Mouse (Mus musculus): ENCODE measurements around the gene Nkain2. TPM values are rescaled to one million over a fixed set of nuclear protein-coding genes. Genes with fewer than 3 reads are reported as not detected.
"Not testable (repeated sequence)": the region's sequence is repeated elsewhere in the genome, so short reads cannot be mapped to it uniquely, and the experiment has no call there.

Gene Nkain2
- polyA plus RNA-seq, 1 experiment from 2014 or later, result 18.3 TPM

DNA sequence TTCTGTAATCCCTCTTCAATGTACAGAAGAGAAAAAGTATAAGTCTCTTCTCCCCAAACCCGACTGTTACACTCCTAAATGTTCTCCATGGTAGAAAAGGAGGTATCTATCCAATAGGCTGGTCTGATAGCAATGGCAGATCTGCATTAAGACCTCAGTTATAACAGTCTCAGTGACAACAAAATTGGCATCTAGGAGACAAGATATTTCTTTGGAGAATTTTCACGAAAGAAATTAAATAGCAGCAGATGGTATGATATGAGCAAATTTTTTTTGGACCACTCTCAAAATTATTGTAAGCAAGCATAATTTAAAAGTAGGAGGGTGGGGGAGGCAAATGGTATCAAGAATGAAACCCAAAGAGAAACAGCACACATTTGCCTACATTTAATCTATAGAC, 94.0 kb downstream of the Nkain2 start:
- Histone ChIP-seq H3K4me3 (replicated peaks; ENCODE audit: low read length) (no peak overlapping the region), H3K36me3 (replicated peaks; ENCODE audit: control insufficient read depth, insufficient read depth) (no peaks in the 10 kb centered on the region), H3K27me3 (ENCODE audit: control insufficient read depth, insufficient read depth, low read length) (no peaks in the 10 kb centered on the region), H3K9ac (no peak overlapping the region), H3K4me2 (replicated peaks) (no peak overlapping the region), H3K9me3 (ENCODE audit: control insufficient read depth, low read length) (no peaks in the 10 kb centered on the region), H3K27ac (no peak overlapping the region), H3K4me1 (replicated peaks; ENCODE audit: control insufficient read depth, insufficient read depth, low read length) (no peaks in the 10 kb centered on the region)
- 78% methylated on average over 2 of the region's 2 CpGs for WGBS
- no peak for DNase-seq (ENCODE audit: low spot score)
- ATAC-seq (ENCODE audit: low FRiP score), result no peak

DNA sequence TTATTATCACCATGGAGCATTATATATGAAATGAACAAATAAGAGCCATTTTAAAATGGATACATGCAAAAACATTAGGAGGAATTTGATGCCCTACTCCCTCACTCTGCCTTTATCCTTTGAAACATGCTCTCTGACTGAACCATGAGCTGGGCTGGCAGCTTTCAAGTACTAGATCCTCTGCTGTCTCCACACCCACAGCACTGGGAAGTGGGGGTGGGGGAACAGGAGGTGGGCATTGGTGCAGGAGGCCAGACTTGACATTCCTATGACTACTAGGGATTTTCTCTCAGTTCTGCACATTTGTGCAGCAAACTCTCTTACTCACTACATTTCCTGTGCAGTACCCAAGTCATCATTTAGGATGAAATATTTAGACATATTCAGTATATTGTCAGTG, 99.7 kb downstream of the Nkain2 start:
- no peak for DNase-seq (ENCODE audit: low spot score)
- no peak overlapping the region for H3K4me3 ChIP-seq (replicated peaks; ENCODE audit: low read length)
- H3K4me2 ChIP-seq (replicated peaks), result no peak overlapping the region
- ATAC-seq (ENCODE audit: low FRiP score), result no peak
- H3K27me3 ChIP-seq (ENCODE audit: control insufficient read depth, insufficient read depth, low read length), result no peaks in the 10 kb centered on the region
- no peaks in the 10 kb centered on the region for H3K36me3 ChIP-seq (replicated peaks; ENCODE audit: control insufficient read depth, insufficient read depth)
- H3K4me1 ChIP-seq (replicated peaks; ENCODE audit: control insufficient read depth, insufficient read depth, low read length), result no peaks in the 10 kb centered on the region
- no peaks in the 10 kb centered on the region for H3K9me3 ChIP-seq (ENCODE audit: control insufficient read depth, low read length)
- no peak overlapping the region for H3K27ac ChIP-seq
- no peak overlapping the region for H3K9ac ChIP-seq

DNA sequence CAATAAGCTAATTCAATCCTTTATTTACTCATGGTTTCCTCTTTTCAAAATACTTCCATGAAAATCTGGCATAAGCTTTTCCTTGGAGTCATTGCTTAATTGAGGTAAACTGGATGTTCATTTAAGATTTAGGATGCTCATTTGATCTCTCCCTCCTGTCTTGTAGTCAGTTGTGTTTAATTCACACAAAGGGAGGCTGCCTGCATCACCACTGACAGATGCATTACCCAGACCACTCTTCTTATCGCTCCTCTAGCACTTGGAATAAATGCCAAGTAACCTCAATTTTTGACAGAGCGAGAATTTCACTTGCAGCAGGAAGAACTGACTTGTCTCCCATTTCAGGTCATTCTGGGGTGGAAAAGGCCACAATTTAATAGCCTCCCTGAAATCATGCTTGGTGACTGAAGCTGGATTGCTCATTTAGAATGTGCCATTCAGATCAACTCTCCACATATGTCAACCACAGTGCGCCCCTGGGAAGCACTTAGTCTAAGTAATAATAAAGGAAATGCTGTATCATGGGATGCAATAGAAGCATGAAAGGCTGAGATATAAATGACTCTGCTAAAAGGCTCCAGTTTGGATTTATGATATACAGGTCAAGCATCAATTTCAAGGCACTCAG, 107.4 kb downstream of the Nkain2 start:
- no peak for DNase-seq (ENCODE audit: low spot score)
- Histone ChIP-seq H3K4me1 (replicated peaks; ENCODE audit: control insufficient read depth, insufficient read depth, low read length) (no peaks in the 10 kb centered on the region), H3K4me3 (replicated peaks; ENCODE audit: low read length) (no peak overlapping the region), H3K9ac (no peak overlapping the region), H3K4me2 (replicated peaks) (no peak overlapping the region), H3K27me3 (ENCODE audit: control insufficient read depth, insufficient read depth, low read length) (no peaks in the 10 kb centered on the region), H3K36me3 (replicated peaks; ENCODE audit: control insufficient read depth, insufficient read depth) (no peaks in the 10 kb centered on the region), H3K27ac (no peak overlapping the region; the same call in 1 of the 2 replicates), H3K9me3 (ENCODE audit: control insufficient read depth, low read length) (no peaks in the 10 kb centered on the region)
- no peak for ATAC-seq (ENCODE audit: low FRiP score)
- WGBS, result 82% methylated on average over 3 of the region's 3 CpGs

DNA sequence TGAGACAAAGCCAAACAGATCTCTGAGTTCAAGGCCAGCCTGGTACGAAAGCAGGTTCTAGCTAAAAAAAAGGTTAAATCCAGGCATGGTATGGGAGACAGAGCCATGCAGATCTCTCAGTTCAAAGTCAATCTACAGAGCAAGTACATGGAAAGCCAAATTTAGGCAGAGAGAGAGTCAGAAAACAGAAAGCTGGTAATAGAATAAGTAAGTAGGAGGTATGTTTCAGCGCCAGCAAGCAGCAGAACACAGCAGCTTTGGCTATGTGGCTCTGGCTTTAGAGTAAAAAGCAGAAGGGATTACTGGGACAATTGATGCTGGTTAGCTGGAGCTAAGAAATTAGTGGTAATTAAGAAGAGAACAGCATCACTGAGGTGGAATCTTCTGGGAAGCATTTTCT, 151.3 kb downstream of the Nkain2 start:
- H3K36me3 ChIP-seq (replicated peaks; ENCODE audit: control insufficient read depth, insufficient read depth), result no peaks in the 10 kb centered on the region
- H3K4me3 ChIP-seq (replicated peaks; ENCODE audit: low read length), result no peak overlapping the region
- H3K27ac ChIP-seq, result no peak overlapping the region
- no peaks in the 10 kb centered on the region for H3K9me3 ChIP-seq (ENCODE audit: control insufficient read depth, low read length)
- WGBS, result 91% methylated on average over 2 of the region's 2 CpGs
- H3K27me3 ChIP-seq (ENCODE audit: control insufficient read depth, insufficient read depth, low read length), result no peaks in the 10 kb centered on the region
- H3K4me1 ChIP-seq (replicated peaks; ENCODE audit: control insufficient read depth, insufficient read depth, low read length), result no peaks in the 10 kb centered on the region
- DNase-seq (ENCODE audit: low spot score) (no peak), ATAC-seq (ENCODE audit: low FRiP score) (no peak)
- no peak overlapping the region for H3K9ac ChIP-seq
- H3K4me2 ChIP-seq (replicated peaks), result no peak overlapping the region

DNA sequence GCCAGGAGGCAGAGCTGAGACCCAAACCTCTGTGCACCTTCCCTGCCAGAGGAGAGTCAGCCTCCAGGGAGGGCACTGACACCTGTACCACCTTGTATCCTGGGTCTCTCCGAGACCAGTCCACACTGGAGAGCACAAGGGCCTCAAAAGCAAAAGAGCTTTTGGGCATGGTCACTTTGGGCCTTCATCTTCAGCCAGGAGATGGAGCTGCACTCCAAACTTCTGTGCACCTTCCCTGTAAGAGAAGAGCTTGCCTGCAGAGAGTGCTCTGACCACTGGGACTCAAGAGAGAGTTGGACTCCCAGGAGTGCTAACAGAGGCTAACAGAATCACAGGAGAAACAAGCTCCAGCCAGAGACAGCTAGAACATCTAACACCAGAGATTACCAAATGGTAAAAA, 183.7 kb downstream of the Nkain2 start:
- H3K4me1 ChIP-seq (replicated peaks; ENCODE audit: control insufficient read depth, insufficient read depth, low read length); H3K9me3 ChIP-seq (ENCODE audit: control insufficient read depth, low read length); H3K4me2 ChIP-seq (replicated peaks); H3K27ac ChIP-seq; H3K36me3 ChIP-seq (replicated peaks; ENCODE audit: control insufficient read depth, insufficient read depth); ATAC-seq (ENCODE audit: low FRiP score); H3K9ac ChIP-seq; H3K4me3 ChIP-seq (replicated peaks; ENCODE audit: low read length); H3K27me3 ChIP-seq (ENCODE audit: control insufficient read depth, insufficient read depth, low read length); DNase-seq (ENCODE audit: low spot score): not testable (repeated sequence)
- 94% methylated on average over 1 of the region's 1 CpGs for WGBS

DNA sequence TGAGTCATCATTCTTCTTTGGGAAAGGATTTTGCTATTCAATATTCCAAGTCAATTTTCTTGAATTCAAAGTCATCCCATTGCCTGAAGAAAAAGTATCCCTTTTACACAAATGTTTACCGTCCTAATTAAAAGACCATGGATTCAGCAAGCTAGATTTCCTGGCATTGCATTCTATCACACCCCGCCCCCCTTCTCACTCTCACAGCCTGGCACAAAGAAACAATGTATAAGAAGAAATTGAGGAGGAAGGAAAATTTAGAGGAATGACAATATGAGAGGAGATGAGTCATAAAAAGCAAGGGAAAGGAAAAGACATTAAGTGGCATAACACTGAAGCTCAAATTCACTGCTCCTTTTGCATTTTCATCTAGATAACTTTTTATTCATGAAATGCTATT, 193.6 kb downstream of the Nkain2 start:
- no peaks in the 10 kb centered on the region for H3K9me3 ChIP-seq (ENCODE audit: control insufficient read depth, low read length)
- ATAC-seq (ENCODE audit: low FRiP score), result no peak
- no peak overlapping the region for H3K4me2 ChIP-seq (replicated peaks)
- no peak for DNase-seq (ENCODE audit: low spot score)
- no peak overlapping the region for H3K27ac ChIP-seq
- no peak overlapping the region for H3K9ac ChIP-seq
- H3K4me3 ChIP-seq (replicated peaks; ENCODE audit: low read length), result no peak overlapping the region
- WGBS, result 91% methylated on average over 2 of the region's 2 CpGs
- no peaks in the 10 kb centered on the region for H3K36me3 ChIP-seq (replicated peaks; ENCODE audit: control insufficient read depth, insufficient read depth)
- H3K27me3 ChIP-seq (ENCODE audit: control insufficient read depth, insufficient read depth, low read length), result no peaks in the 10 kb centered on the region
- H3K4me1 ChIP-seq (replicated peaks; ENCODE audit: control insufficient read depth, insufficient read depth, low read length), result no peaks in the 10 kb centered on the region

DNA sequence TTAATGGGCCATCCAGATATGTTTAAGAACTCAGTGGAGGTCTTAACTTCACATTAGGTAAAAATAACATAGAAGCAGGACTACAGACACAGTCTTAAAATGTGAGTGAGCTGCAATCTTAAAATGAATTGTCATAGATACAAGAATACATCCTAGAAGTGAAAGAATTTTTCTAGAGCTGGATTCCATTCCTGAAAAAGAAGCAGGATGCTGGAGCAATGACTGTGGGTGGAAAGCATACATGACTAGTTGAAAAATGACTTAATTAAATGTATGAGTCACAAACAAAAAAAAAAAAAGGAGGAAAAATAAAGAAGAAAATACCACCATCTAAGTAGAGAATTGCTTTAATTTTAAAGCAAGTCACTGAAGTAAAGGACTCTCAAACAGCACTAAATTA, 205.7 kb downstream of the Nkain2 start:
- no peaks in the 10 kb centered on the region for H3K4me1 ChIP-seq (replicated peaks; ENCODE audit: control insufficient read depth, insufficient read depth, low read length)
- H3K4me2 ChIP-seq (replicated peaks), result no peak overlapping the region

DNA sequence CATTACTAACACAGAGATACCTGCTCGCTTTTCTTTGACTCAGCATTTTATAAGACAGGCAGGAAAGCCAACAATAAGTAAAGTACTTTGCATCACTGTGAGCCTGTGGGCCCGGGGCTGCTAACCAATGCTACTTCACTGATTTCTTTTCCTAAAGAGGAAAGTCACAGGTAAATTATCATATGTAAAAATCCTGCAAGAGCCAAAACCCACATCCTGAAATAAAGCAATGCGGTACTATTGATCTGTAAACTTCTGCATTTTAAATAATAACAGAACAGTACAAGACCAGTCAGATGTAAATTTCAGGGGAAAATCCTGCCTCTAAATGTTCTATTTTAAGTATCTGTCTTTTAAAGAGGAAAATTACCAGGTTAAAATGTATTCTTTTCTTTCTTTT, 250.0 kb downstream of the Nkain2 start:
- DNase-seq (ENCODE audit: low spot score) (no peak), ATAC-seq (ENCODE audit: low FRiP score) (no peak)
- H3K27me3 ChIP-seq (ENCODE audit: control insufficient read depth, insufficient read depth, low read length), result no peaks in the 10 kb centered on the region
- H3K9ac ChIP-seq, result no peak overlapping the region
- H3K4me1 ChIP-seq (replicated peaks; ENCODE audit: control insufficient read depth, insufficient read depth, low read length), result no peaks in the 10 kb centered on the region
- no peaks in the 10 kb centered on the region for H3K9me3 ChIP-seq (ENCODE audit: control insufficient read depth, low read length)
- no peak overlapping the region for H3K4me2 ChIP-seq (replicated peaks)
- no peaks in the 10 kb centered on the region for H3K36me3 ChIP-seq (replicated peaks; ENCODE audit: control insufficient read depth, insufficient read depth)
- H3K27ac ChIP-seq, result no peak overlapping the region
- H3K4me3 ChIP-seq (replicated peaks; ENCODE audit: low read length), result no peak overlapping the region
- 59% methylated on average over 3 of the region's 3 CpGs for WGBS

More for the DNA sequence above, 205.7 kb downstream of the Nkain2 start:
- no peaks in the 10 kb centered on the region for H3K27me3 ChIP-seq (ENCODE audit: control insufficient read depth, insufficient read depth, low read length)
- H3K36me3 ChIP-seq (replicated peaks; ENCODE audit: control insufficient read depth, insufficient read depth), result no peaks in the 10 kb centered on the region
- H3K9me3 ChIP-seq (ENCODE audit: control insufficient read depth, low read length), result no peaks in the 10 kb centered on the region
- H3K9ac ChIP-seq, result no peak overlapping the region
- H3K27ac ChIP-seq, result no peak overlapping the region
- DNase-seq (ENCODE audit: low spot score) (no peak), ATAC-seq (ENCODE audit: low FRiP score) (no peak)
- no peak overlapping the region for H3K4me3 ChIP-seq (replicated peaks; ENCODE audit: low read length)

DNA sequence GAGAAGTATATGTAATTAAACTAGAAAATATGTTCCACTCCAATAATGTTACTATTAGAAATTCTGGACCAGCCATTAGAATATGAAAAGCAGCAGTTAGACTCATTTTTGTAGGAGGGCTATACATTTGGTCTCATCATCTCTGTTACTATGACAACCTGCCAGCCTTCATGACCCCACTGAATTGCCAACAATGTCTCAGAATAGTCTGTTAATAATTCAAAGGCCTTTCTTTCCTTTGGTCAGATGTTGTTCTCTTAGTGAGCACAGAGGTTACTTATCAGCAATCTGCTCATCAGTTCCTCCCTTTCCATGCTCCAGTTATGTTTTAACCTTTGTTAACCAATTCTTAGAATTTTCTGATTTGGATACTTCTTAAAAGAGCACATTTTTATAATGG, 251.1 kb downstream of the Nkain2 start:
- Histone ChIP-seq H3K27ac (no peak overlapping the region), H3K36me3 (replicated peaks; ENCODE audit: control insufficient read depth, insufficient read depth) (no peaks in the 10 kb centered on the region), H3K4me2 (replicated peaks) (no peak overlapping the region), H3K27me3 (ENCODE audit: control insufficient read depth, insufficient read depth, low read length) (no peaks in the 10 kb centered on the region), H3K4me1 (replicated peaks; ENCODE audit: control insufficient read depth, insufficient read depth, low read length) (no peaks in the 10 kb centered on the region), H3K9ac (no peak overlapping the region), H3K4me3 (replicated peaks; ENCODE audit: low read length) (no peak overlapping the region), H3K9me3 (ENCODE audit: control insufficient read depth, low read length) (no peaks in the 10 kb centered on the region)
- DNase-seq (ENCODE audit: low spot score), result no peak
- ATAC-seq (ENCODE audit: low FRiP score), result no peak

DNA sequence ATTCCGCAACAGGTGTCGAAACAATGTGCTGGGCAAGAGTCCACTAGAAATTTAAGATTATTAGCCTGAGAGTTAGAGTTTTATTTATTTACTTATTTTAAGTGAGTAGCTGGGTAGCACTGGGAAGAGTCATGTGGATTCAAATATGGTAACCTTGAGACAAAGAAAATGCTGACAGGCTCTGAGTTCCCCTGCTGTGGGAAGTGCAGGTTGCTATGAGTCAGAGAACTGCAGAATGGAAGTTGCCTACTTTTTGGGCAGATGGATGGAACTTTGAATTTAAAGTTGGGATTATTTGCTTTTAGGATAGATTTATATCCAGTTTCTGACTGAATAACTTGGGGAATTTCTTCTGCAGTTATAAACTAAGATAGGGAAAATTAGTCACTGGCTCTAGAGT, 259.2 kb downstream of the Nkain2 start:
- H3K4me3 ChIP-seq (replicated peaks; ENCODE audit: low read length), result no peak overlapping the region
- no peak overlapping the region for H3K9ac ChIP-seq
- no peaks in the 10 kb centered on the region for H3K27me3 ChIP-seq (ENCODE audit: control insufficient read depth, insufficient read depth, low read length)
- H3K36me3 ChIP-seq (replicated peaks; ENCODE audit: control insufficient read depth, insufficient read depth), result no peaks in the 10 kb centered on the region
- H3K4me1 ChIP-seq (replicated peaks; ENCODE audit: control insufficient read depth, insufficient read depth, low read length), result no peaks in the 10 kb centered on the region
- H3K9me3 ChIP-seq (ENCODE audit: control insufficient read depth, low read length), result no peaks in the 10 kb centered on the region
- no peak overlapping the region for H3K4me2 ChIP-seq (replicated peaks)
- WGBS, result 100% methylated on average over 2 of the region's 2 CpGs
- ATAC-seq (ENCODE audit: low FRiP score) (no peak), DNase-seq (ENCODE audit: low spot score) (no peak)
- no peak overlapping the region for H3K27ac ChIP-seq
